Mouse (Mus musculus) midbrain, embryonic 13.5 days (tissue): ENCODE data around the gene Ccm2l. TPM values are rescaled to one million over a fixed set of nuclear protein-coding genes. Genes with fewer than 3 reads are reported as not detected.

Experiments
- ATAC-seq: fragments of 200-750 bp; cut with Nextera tagmentation; 2 replicates; pipeline ENCODE4 v1.8.0; 2017; ENCODE audit warnings: mild to moderate bottlenecking, moderate TSS enrichment, moderate library complexity
- H3K27ac ChIP-seq: fragments of 300-500 bp; sonication (generic); 2 replicates; pipeline ENCODE4 v1.5.1; 2015; ENCODE audit warnings: inconsistent platforms, mild to moderate bottlenecking, moderate library complexity
- H3K27me3 ChIP-seq: fragments of 300-500 bp; sonication (generic); 2 replicates; pipeline ENCODE4 v1.6.1; 2015; ENCODE audit warnings: mild to moderate bottlenecking, inconsistent platforms
- H3K36me3 ChIP-seq: fragments of 300-500 bp; sonication (generic); 2 replicates; pipeline ENCODE4 v1.6.1; 2015; ENCODE audit warnings: mild to moderate bottlenecking, inconsistent platforms
- H3K4me1 ChIP-seq: fragments of 300-500 bp; sonication (generic); replicated peaks from 2 replicates; pipeline ENCODE4 v1.6.1; 2015; ENCODE audit warnings: inconsistent platforms
- H3K4me2 ChIP-seq: fragments of 300-500 bp; sonication (generic); replicated peaks from 2 replicates; pipeline ENCODE4 v1.6.1; 2015; ENCODE audit warnings: moderate library complexity, mild to moderate bottlenecking, inconsistent platforms
- H3K4me3 ChIP-seq: fragments of 300-500 bp; sonication (generic); replicated peaks from 2 replicates; pipeline ENCODE4 v1.5.1; 2015; ENCODE audit warnings: mild to moderate bottlenecking, inconsistent platforms
- H3K9ac ChIP-seq: fragments of 300-500 bp; sonication (generic); replicated peaks from 2 replicates; pipeline ENCODE4 v1.6.1; 2015; ENCODE audit warnings: mild to moderate bottlenecking, inconsistent platforms
- H3K9me3 ChIP-seq: fragments of 300-500 bp; sonication (generic); 2 replicates; pipeline ENCODE4 v1.6.1; 2016; ENCODE audit warnings: mild to moderate bottlenecking, inconsistent platforms
- WGBS: fragments of 180-500 bp; shearing (Covaris S2); methylation state at CpG from one replicate; pipeline ENCODE4 v1.1.7; 2015; 5-methylcytosine and 5-hydroxymethylcytosine counted together
- polyA plus RNA-seq: library from polyadenylated mRNA; unstranded; fragments of >200 nt; fragmentation: Nextera tagmentation; extraction: Ambion mirVana; gene quantifications from 2 replicates; pipeline ENCODE4 v1.2.1, GENCODE M21; 2015

Gene Ccm2l
- polyA plus RNA-seq, 1 experiment from 2014 or later = 1.6 TPM

GRCm38 (mm10) chr2:153081866-153082265 lies 16.1 kb downstream of the Ccm2l start:
- no peaks in the 10 kb centered on the region for H3K9me3 ChIP-seq
- WGBS = 83% methylated on average over 6 of the region's 6 CpGs
- H3K4me3 ChIP-seq = no peak overlapping the region
- no peak overlapping the region for H3K9ac ChIP-seq
- no peak overlapping the region for H3K27ac ChIP-seq
- no peak for ATAC-seq
- H3K4me2 ChIP-seq = no peak overlapping the region
- H3K36me3 ChIP-seq = no peaks in the 10 kb centered on the region
- no peaks in the 10 kb centered on the region for H3K4me1 ChIP-seq
- H3K27me3 ChIP-seq = no peaks in the 10 kb centered on the region; the same call in 1 of the 2 replicates

GRCm38 (mm10) chr2:153083275-153083674 lies 17.5 kb downstream of the Ccm2l start:
- no peak overlapping the region for H3K4me3 ChIP-seq
- no peaks in the 10 kb centered on the region for H3K36me3 ChIP-seq
- no peaks in the 10 kb centered on the region; the same call in 1 of the 2 replicates for H3K27me3 ChIP-seq
- H3K4me2 ChIP-seq = no peak overlapping the region
- no peaks in the 10 kb centered on the region for H3K9me3 ChIP-seq
- no peak overlapping the region for H3K9ac ChIP-seq
- H3K27ac ChIP-seq = no peak overlapping the region
- no peak for ATAC-seq
- H3K4me1 ChIP-seq = no peaks in the 10 kb centered on the region
- 83% methylated on average over 8 of the region's 8 CpGs for WGBS

GRCm38 (mm10) chr2:153083824-153084223 lies 18.1 kb downstream of the Ccm2l start:
- H3K9me3 ChIP-seq = no peaks in the 10 kb centered on the region

GRCm38 (mm10) chr2:153084261-153084976 lies 18.7 kb downstream of the Ccm2l start:
- no peaks in the 10 kb centered on the region for H3K4me1 ChIP-seq
- no peaks in the 10 kb centered on the region for H3K9me3 ChIP-seq
- 72% methylated on average over 7 of the region's 7 CpGs for WGBS
- no peak overlapping the region for H3K4me2 ChIP-seq
- no peaks in the 10 kb centered on the region for H3K36me3 ChIP-seq
- no peak overlapping the region for H3K4me3 ChIP-seq
- no peak overlapping the region for H3K9ac ChIP-seq
- ATAC-seq = no peak
- no peak overlapping the region for H3K27ac ChIP-seq
- H3K27me3 ChIP-seq = no peaks in the 10 kb centered on the region; the same call in 1 of the 2 replicates

More at GRCm38 (mm10) chr2:153083824-153084223, 18.1 kb downstream of the Ccm2l start:
- Histone ChIP-seq H3K4me2 (no peak overlapping the region), H3K27me3 (no peaks in the 10 kb centered on the region; the same call in 1 of the 2 replicates), H3K4me1 (no peaks in the 10 kb centered on the region), H3K36me3 (no peaks in the 10 kb centered on the region), H3K4me3 (no peak overlapping the region), H3K9ac (no peak overlapping the region), H3K27ac (no peak overlapping the region)
- WGBS = 91% methylated on average over 4 of the region's 4 CpGs
- ATAC-seq = no peak

GRCm38 (mm10) chr2:153085556-153085955 lies 19.8 kb downstream of the Ccm2l start:
- no peaks in the 10 kb centered on the region; the same call in 1 of the 2 replicates for H3K27me3 ChIP-seq
- no peak overlapping the region for H3K9ac ChIP-seq
- H3K4me3 ChIP-seq = no peak overlapping the region
- H3K4me1 ChIP-seq = no peaks in the 10 kb centered on the region
- H3K27ac ChIP-seq = no peak overlapping the region
- no peaks in the 10 kb centered on the region for H3K36me3 ChIP-seq
- 94% methylated on average over 6 of the region's 6 CpGs for WGBS
- no peak overlapping the region for H3K4me2 ChIP-seq
- H3K9me3 ChIP-seq = no peaks in the 10 kb centered on the region
- ATAC-seq = no peak

- Histone ChIP-seq H3K36me3 (no peaks in the 10 kb centered on the region), H3K27me3 (no peaks in the 10 kb centered on the region; the same call in 1 of the 2 replicates)
These were observed 20.4 kb downstream of the Ccm2l start for GRCm38 (mm10) chr2:153086166-153086565.

GRCm38 (mm10) chr2:153087091-153087490 lies 21.3 kb downstream of the Ccm2l start:
- H3K27ac ChIP-seq = no peak overlapping the region
- ATAC-seq = no peak
- no peaks in the 10 kb centered on the region for H3K36me3 ChIP-seq
- no peak overlapping the region for H3K4me3 ChIP-seq
- 93% methylated on average over 10 of the region's 10 CpGs for WGBS
- H3K27me3 ChIP-seq = no peaks in the 10 kb centered on the region
- no peak overlapping the region for H3K9ac ChIP-seq
- no peaks in the 10 kb centered on the region for H3K4me1 ChIP-seq
- no peak overlapping the region for H3K4me2 ChIP-seq
- H3K9me3 ChIP-seq = no peaks in the 10 kb centered on the region

More at GRCm38 (mm10) chr2:153086166-153086565, 20.4 kb downstream of the Ccm2l start:
- Histone ChIP-seq H3K4me3 (no peak overlapping the region), H3K4me1 (no peaks in the 10 kb centered on the region), H3K9ac (no peak overlapping the region), H3K27ac (no peak overlapping the region), H3K4me2 (no peak overlapping the region), H3K9me3 (no peaks in the 10 kb centered on the region)
- ATAC-seq = no peak
- WGBS = 89% methylated on average over 4 of the region's 4 CpGs

GRCm38 (mm10) chr2:153089316-153089715 lies 23.6 kb downstream of the Ccm2l start:
- no peaks in the 10 kb centered on the region for H3K9me3 ChIP-seq

GRCm38 (mm10) chr2:153090551-153091165 lies 24.9 kb downstream of the Ccm2l start:
- Histone ChIP-seq H3K4me3 (no peak overlapping the region), H3K4me1 (no peaks in the 10 kb centered on the region), H3K27ac (no peak overlapping the region), H3K9me3 (no peaks in the 10 kb centered on the region), H3K36me3 (no peaks in the 10 kb centered on the region), H3K27me3 (no peaks in the 10 kb centered on the region), H3K4me2 (no peak overlapping the region), H3K9ac (no peak overlapping the region)
- 49% methylated on average over 10 of the region's 10 CpGs for WGBS
- no peak for ATAC-seq

More at GRCm38 (mm10) chr2:153089316-153089715, 23.6 kb downstream of the Ccm2l start:
- Histone ChIP-seq H3K4me1 (no peaks in the 10 kb centered on the region), H3K36me3 (no peaks in the 10 kb centered on the region), H3K9ac (no peak overlapping the region), H3K27me3 (no peaks in the 10 kb centered on the region), H3K4me3 (no peak overlapping the region), H3K27ac (no peak overlapping the region), H3K4me2 (no peak overlapping the region)
- ATAC-seq = no peak
- 57% methylated on average over 2 of the region's 2 CpGs for WGBS

- no peak overlapping the region for H3K27ac ChIP-seq
- peaks cover 13% of the 10 kb centered on the region for H3K4me1 ChIP-seq
- 33% methylated on average over 23 of the region's 23 CpGs for WGBS
- H3K27me3 ChIP-seq = peaks cover 52% of the 10 kb centered on the region
- H3K36me3 ChIP-seq = no peaks in the 10 kb centered on the region
- no peaks in the 10 kb centered on the region for H3K9me3 ChIP-seq
- no peak overlapping the region for H3K9ac ChIP-seq
- H3K4me2 ChIP-seq = peak overlapping the region; percentile 67; the same call in 1 of the 2 replicates
- no peak for ATAC-seq
- H3K4me3 ChIP-seq = 0 out of 2 replicates have a peak overlapping the region, but pooled peaks have one; percentile 45
These were observed 41.5 kb downstream of the Ccm2l start for GRCm38 (mm10) chr2:153107046-153107766.

GRCm38 (mm10) chr2:153107802-153108201 lies 42.0 kb downstream of the Ccm2l start:
- H3K27me3 ChIP-seq = peaks cover 52% of the 10 kb centered on the region

More at GRCm38 (mm10) chr2:153107802-153108201, 42.0 kb downstream of the Ccm2l start:
- no peak overlapping the region for H3K9ac ChIP-seq
- H3K4me2 ChIP-seq = peak overlapping the region; percentile 67
- H3K27ac ChIP-seq = no peak overlapping the region
- no peaks in the 10 kb centered on the region for H3K36me3 ChIP-seq
- H3K4me1 ChIP-seq = peaks cover 13% of the 10 kb centered on the region
- under 1% methylated on average over 15 of the region's 15 CpGs for WGBS
- H3K9me3 ChIP-seq = no peaks in the 10 kb centered on the region
- peak overlapping the region; percentile 45 for H3K4me3 ChIP-seq
- no peak for ATAC-seq
